Mouse (Mus musculus) cerebellum, adult 11 months (tissue): ENCODE measurements around the gene Spint1.
A peak's percentile ranks its signal among the peaks of the same experiment; 100 is the strongest.

Experiments used
- DNase-seq: peaks from one replicate; pipeline ENCODE4 v3.0.0; 2022

The Spint1 gene

GRCm38 (mm10) chr2:119294411-119294810 is 57.2 kb downstream of the Spint1 start:
- peak; percentile 43 for DNase-seq

- no peak for DNase-seq
Measured at GRCm38 (mm10) chr2:119296756-119297155, 59.6 kb downstream of the Spint1 start.

- DNase-seq, result no peak
Measured at GRCm38 (mm10) chr2:119297506-119297905, 60.3 kb downstream of the Spint1 start.

GRCm38 (mm10) chr2:119298330-119298729 is 61.2 kb downstream of the Spint1 start:
- peak; percentile 68 for DNase-seq

- DNase-seq, result no peak
Measured at GRCm38 (mm10) chr2:119298839-119299238, 61.7 kb downstream of the Spint1 start.
